Comparison of ENCODE assay signal across 16 mouse cellular contexts in the genomic region with DNA sequence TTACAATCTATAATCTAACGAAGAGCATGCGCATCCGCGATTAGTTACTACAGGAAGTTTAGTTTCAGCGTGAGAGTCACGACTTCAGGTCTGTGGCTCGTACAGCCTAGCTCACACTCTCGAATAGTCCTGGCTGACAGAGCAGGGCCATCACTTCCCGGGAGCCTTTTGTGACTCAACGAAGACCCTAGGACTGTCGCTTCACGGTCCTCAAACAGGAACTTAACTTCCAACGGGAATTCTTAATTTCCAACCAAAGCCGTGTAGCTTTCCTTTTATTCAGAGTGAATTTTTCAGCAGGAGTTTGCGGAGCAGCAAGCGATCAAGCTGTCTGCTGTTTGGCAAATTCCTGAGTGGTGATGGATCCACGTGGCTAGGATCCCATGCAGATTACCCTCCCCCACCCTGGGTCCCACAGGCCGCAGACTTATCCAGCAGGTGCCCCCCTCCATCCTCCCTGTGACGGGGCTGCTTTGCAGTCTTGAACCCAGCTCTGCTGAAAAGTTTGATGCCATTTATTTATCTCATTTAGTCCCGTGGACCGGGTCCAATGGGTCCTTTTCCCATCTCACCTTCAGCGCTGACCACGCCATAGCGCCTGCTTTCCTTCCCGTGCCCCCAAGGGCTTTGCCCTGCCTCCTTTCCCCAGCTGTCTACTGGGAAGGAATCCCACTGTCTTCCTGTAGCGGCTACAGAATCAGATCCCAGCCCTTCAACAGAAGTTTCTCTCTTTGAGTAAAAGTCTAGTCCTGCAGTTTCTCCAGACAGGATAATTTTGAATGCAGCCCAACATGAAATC.
DNase-seq lines count a peak whose midpoint lies in the region; ATAC-seq lines count a peak whose summit lies in the region.
"Had no signal": no experiment of that assay in that cellular context is flagged by ENCODE, and none has a peak within 500 bp of the region (broad histone marks: within the 10 kb centered on the region; RNA-seq: fewer than 3 reads in every experiment).

No protein-coding gene starts in this region.

- no peak overlapping the region for H3K9ac ChIP-seq in lung, embryonic 15.5 days
- H3K9ac ChIP-seq in heart, embryonic 12.5 days = no peak overlapping the region
- H3K9ac ChIP-seq: embryonic facial prominence, embryonic 15.5 days; forebrain, embryonic 13.5 days; hindbrain, embryonic 13.5 days; liver, embryonic 13.5 days; midbrain, embryonic 15.5 days had no signal

- H3K27me3 ChIP-seq in heart, embryonic 10.5 days (ENCODE audit: insufficient read depth, poor library complexity, severe bottlenecking) = no peaks in the 10 kb centered on the region
- H3K27me3 ChIP-seq in lung, embryonic 15.5 days = no peaks in the 10 kb centered on the region
- H3K27me3 ChIP-seq in heart, embryonic 12.5 days (replicated peaks) = no peaks in the 10 kb centered on the region
- H3K27me3 ChIP-seq: embryonic facial prominence, embryonic 15.5 days; forebrain, embryonic 13.5 days; hindbrain, embryonic 13.5 days; liver, embryonic 13.5 days; midbrain, embryonic 15.5 days had no signal

- no peaks in the 10 kb centered on the region for H3K9me3 ChIP-seq in heart, embryonic 10.5 days
- H3K9me3 ChIP-seq in lung, embryonic 15.5 days = no peaks in the 10 kb centered on the region
- peaks cover 4% of the 10 kb centered on the region; the same call in 1 of the 2 replicates for H3K9me3 ChIP-seq in heart, embryonic 12.5 days (replicated peaks)
- H3K9me3 ChIP-seq: embryonic facial prominence, embryonic 15.5 days; G1E; hindbrain, embryonic 13.5 days; liver, embryonic 13.5 days; midbrain, embryonic 15.5 days had no signal

- DNase-seq in heart, adult 11 months = peak; percentile 94
- DNase-seq in heart, embryonic 10.5 days (ENCODE audit: low spot score) = no peak
- no peak for DNase-seq in lung, postnatal 25 days (ENCODE audit: low spot score)
- peak; percentile 34 for DNase-seq in heart, postnatal 4 days
- no peak for DNase-seq in embryo, embryonic 10 days (ENCODE audit: low spot score)
- DNase-seq: cerebellum, adult 8-10 months; kidney, adult 2 months; kidney, postnatal 4 days; liver, embryonic 13.5 days had no signal

- H3K27ac ChIP-seq in heart, embryonic 10.5 days = no peak overlapping the region
- no peak overlapping the region for H3K27ac ChIP-seq in lung, embryonic 15.5 days
- H3K27ac ChIP-seq in heart, embryonic 12.5 days (ENCODE audit: poor library complexity, severe bottlenecking) = no peak overlapping the region
- H3K27ac ChIP-seq: embryonic facial prominence, embryonic 15.5 days; forebrain, embryonic 13.5 days; hindbrain, embryonic 13.5 days; liver, embryonic 13.5 days; midbrain, embryonic 15.5 days had no signal

- 64% methylated on average over 26 of the region's 26 CpGs for WGBS in heart, embryonic 10.5 days
- 67% methylated on average over 26 of the region's 26 CpGs for WGBS in lung, embryonic 15.5 days
- WGBS in heart, embryonic 12.5 days = 59% methylated on average over 26 of the region's 26 CpGs

- H3K36me3 ChIP-seq in heart, embryonic 10.5 days = no peaks in the 10 kb centered on the region
- no peaks in the 10 kb centered on the region for H3K36me3 ChIP-seq in lung, embryonic 15.5 days
- H3K36me3 ChIP-seq in heart, embryonic 12.5 days = no peaks in the 10 kb centered on the region
- H3K36me3 ChIP-seq: embryonic facial prominence, embryonic 15.5 days; G1E; hindbrain, embryonic 13.5 days; liver, embryonic 13.5 days; midbrain, embryonic 15.5 days had no signal

- no peak for ATAC-seq in lung, embryonic 15.5 days (ENCODE audit: borderline replicate concordance, extremely low read depth, low FRiP score, low TSS enrichment)
- ATAC-seq in heart, embryonic 12.5 days (ENCODE audit: insufficient number of reproducible peaks, low FRiP score) = no peak
- ATAC-seq: forebrain, embryonic 13.5 days; midbrain, embryonic 15.5 days had no signal

- peaks cover 15% of the 10 kb centered on the region; the same call in 1 of the 2 replicates for H3K4me1 ChIP-seq in heart, embryonic 10.5 days
- peaks cover 26% of the 10 kb centered on the region for H3K4me1 ChIP-seq in lung, embryonic 15.5 days
- H3K4me1 ChIP-seq in heart, embryonic 12.5 days (replicated peaks) = peaks cover 16% of the 10 kb centered on the region
- H3K4me1 ChIP-seq: liver, embryonic 13.5 days had no signal

- H3K4me2 ChIP-seq in lung, embryonic 15.5 days = peak overlapping the region; percentile 12
- peak overlapping the region; percentile 45 for H3K4me2 ChIP-seq in heart, embryonic 12.5 days
- H3K4me2 ChIP-seq: embryonic facial prominence, embryonic 15.5 days; forebrain, embryonic 13.5 days; hindbrain, embryonic 13.5 days; liver, embryonic 13.5 days; midbrain, embryonic 15.5 days had no signal

- no peak overlapping the region; the same call in 1 of the 2 replicates for H3K4me3 ChIP-seq in heart, embryonic 10.5 days
- H3K4me3 ChIP-seq in lung, embryonic 15.5 days = no peak overlapping the region
- no peak overlapping the region for H3K4me3 ChIP-seq in heart, embryonic 12.5 days
- H3K4me3 ChIP-seq: embryonic facial prominence, embryonic 15.5 days; forebrain, embryonic 13.5 days; hindbrain, embryonic 13.5 days; liver, embryonic 13.5 days; midbrain, embryonic 15.5 days had no signal

Comparison
In these comparisons a context has a peak if more than half of its experiments do, and no peak if none do; other contexts are left out.
1. DNase-seq: peak in heart, adult 11 months (single experiment) and heart, postnatal 4 days (single experiment); none in heart, embryonic 10.5 days (single experiment), lung, postnatal 25 days (single experiment) and embryo, embryonic 10 days (single experiment).